In genomic region chrX:99364072-99364471, GRCm38 (mm10) we compare ENCODE assay signal across 15 mouse cellular contexts.
"Had no signal": no experiment of that assay in that cellular context is flagged by ENCODE, and none has a peak within 500 bp of the region (broad histone marks: within the 10 kb centered on the region; RNA-seq: fewer than 3 reads in every experiment).

No protein-coding gene starts in this region.

- ATAC-seq: liver, postnatal 0 days; midbrain, embryonic 15.5 days had no signal

- H3K4me3 ChIP-seq: kidney, embryonic 15.5 days; limb, embryonic 15.5 days; liver, embryonic 13.5 days; lung, embryonic 15.5 days; megakaryocyte, embryonic 14.5 days; midbrain, embryonic 15.5 days had no signal

- DNase-seq: kidney, adult 2 months; kidney, postnatal 14 days; left cerebral cortex, postnatal 4 days; liver, embryonic 13.5 days; liver, postnatal 0 days; lung, postnatal 14 days; right cerebral cortex, adult 18-20 months; thymus, postnatal 36 days had no signal

- H3K36me3 ChIP-seq: kidney, embryonic 15.5 days; limb, embryonic 15.5 days; liver, embryonic 13.5 days; lung, embryonic 15.5 days; midbrain, embryonic 15.5 days had no signal

- H3K4me2 ChIP-seq: kidney, embryonic 15.5 days; limb, embryonic 15.5 days; liver, embryonic 13.5 days; lung, embryonic 15.5 days; midbrain, embryonic 11.5 days; midbrain, embryonic 15.5 days had no signal

- H3K9me3 ChIP-seq: kidney, embryonic 15.5 days; limb, embryonic 15.5 days; liver, embryonic 13.5 days; lung, embryonic 15.5 days; midbrain, embryonic 15.5 days had no signal

- H3K27ac ChIP-seq: kidney, embryonic 15.5 days; limb, embryonic 15.5 days; liver, embryonic 13.5 days; lung, embryonic 15.5 days; macrophage; midbrain, embryonic 15.5 days had no signal

- H3K9ac ChIP-seq: kidney, embryonic 15.5 days; limb, embryonic 15.5 days; liver, embryonic 13.5 days; liver, postnatal 0 days; lung, embryonic 15.5 days; midbrain, embryonic 15.5 days had no signal

- H3K4me1 ChIP-seq: limb, embryonic 15.5 days; liver, embryonic 13.5 days; megakaryocyte, embryonic 14.5 days; midbrain, embryonic 15.5 days had no signal
